Mouse (Mus musculus) ES-Bruce4 (cell line): ENCODE results near the gene Pip5k1b.

Source experiments
- CTCF ChIP-seq: IDR thresholded peaks from one replicate; pipeline ENCODE4 v1.8.1; 2011; ENCODE audit warnings: low read depth, low read length
- POLR2A ChIP-seq: IDR thresholded peaks from one replicate; pipeline ENCODE4 v1.8.1; 2011; ENCODE audit warnings: low read length; ENCODE audit not compliant: insufficient read depth

DNA sequence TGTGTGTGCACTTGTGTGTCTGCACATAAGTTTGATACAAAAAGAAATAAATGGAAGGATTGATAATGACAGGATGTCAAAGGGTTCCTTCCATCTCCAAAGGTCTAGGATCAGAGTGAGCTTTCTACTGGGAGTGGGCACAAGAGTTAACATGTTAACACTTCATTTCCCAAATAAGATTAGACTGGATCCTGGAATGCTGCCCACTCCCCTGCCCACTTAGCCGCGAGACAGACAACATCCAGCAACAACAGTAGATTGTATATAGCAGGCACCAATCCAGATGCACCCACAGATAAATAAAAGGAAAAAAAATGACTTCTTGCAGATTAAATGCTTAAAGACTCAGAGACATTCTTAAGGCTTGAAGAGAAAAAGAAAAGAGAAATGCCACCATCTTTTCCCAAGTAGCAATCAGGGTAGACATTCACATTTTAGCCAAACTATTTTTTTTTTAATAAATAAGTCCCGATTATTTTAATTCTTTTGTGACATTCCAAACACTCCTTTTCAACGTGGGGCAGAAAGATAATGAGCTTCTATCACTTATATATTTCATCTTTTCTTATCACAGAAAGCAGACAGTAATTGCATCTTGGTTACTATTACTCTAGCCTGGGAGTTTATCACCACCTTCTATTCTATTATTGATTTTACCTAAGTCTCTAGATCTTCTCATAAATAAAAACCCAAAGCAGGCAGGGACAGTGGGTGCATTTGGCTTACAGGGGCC lies 219.9 kb downstream of the Pip5k1b start:
- TF ChIP-seq CTCF (no peak), POLR2A (no peak)
